Mouse (Mus musculus) lung, adult 2 months (tissue): ENCODE data around the gene 1700122O11Rik.

Experiments used
- CTCF ChIP-seq: fragments of 200-500 bp; IDR thresholded peaks from 2 replicates; pipeline ENCODE4 v1.5.1; 2011; ENCODE audit warnings: mild to moderate bottlenecking, low read length, control low read depth; ENCODE audit not compliant: insufficient read depth
- POLR2A ChIP-seq: fragments of 200-500 bp; IDR thresholded peaks from 2 replicates; pipeline ENCODE4 v1.6.1; 2011; ENCODE audit warnings: low read depth, mild to moderate bottlenecking, control low read depth, low read length, borderline replicate concordance; ENCODE audit errors: extremely low read depth

DNA sequence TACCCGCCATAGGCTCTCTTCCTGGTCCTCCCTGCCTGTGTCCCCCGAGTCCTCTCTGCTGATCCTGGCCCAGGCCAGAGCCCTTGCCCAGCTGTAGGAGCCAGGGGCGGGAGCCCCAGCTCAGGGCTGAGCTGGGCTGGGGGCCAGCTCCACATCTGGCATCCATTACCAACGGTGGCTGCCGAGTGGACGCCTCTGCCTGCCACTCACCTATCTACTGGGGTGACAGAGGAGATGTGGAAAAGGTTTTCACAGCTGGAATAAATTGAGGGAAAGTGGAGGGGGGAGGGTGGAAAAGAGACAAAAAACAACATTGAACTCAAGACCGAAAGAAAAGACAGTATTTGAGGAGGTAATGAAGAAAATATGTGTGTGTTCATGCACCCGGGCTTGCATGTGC lies 49.3 kb downstream of the 1700122O11Rik start:
- TF ChIP-seq POLR2A, result no peak
- TF ChIP-seq CTCF, result no peak
